Mouse (Mus musculus) heart, embryonic 13.5 days (tissue): Measurements from ENCODE around the gene Plekhm2. TPM values are rescaled to one million over a fixed set of nuclear protein-coding genes. Genes with fewer than 3 reads are reported as not detected.

Experiments
- ATAC-seq: fragments of 200-750 bp; cut with Nextera tagmentation; 2 replicates; pipeline ENCODE4 v1.8.0; 2017; ENCODE audit warnings: moderate TSS enrichment; ENCODE audit not compliant: insufficient number of reproducible peaks, low FRiP score, low TSS enrichment; ENCODE audit errors: extremely low read depth
- H3K27ac ChIP-seq: fragments of 300-500 bp; sonication (generic); replicated peaks from 2 replicates; pipeline ENCODE4 v1.5.1; 2015; ENCODE audit warnings: moderate library complexity, mild to moderate bottlenecking, inconsistent platforms
- H3K27me3 ChIP-seq: fragments of 300-500 bp; sonication (generic); replicated peaks from 2 replicates; pipeline ENCODE4 v1.6.1; 2015; ENCODE audit warnings: mild to moderate bottlenecking, inconsistent platforms
- H3K36me3 ChIP-seq: fragments of 300-500 bp; sonication (generic); 2 replicates; pipeline ENCODE4 v1.6.1; 2015; ENCODE audit warnings: mild to moderate bottlenecking, inconsistent platforms
- H3K4me1 ChIP-seq: fragments of 300-500 bp; sonication (generic); 2 replicates; pipeline ENCODE4 v1.6.1; 2015; ENCODE audit warnings: inconsistent platforms
- H3K4me2 ChIP-seq: fragments of 300-500 bp; sonication (generic); 2 replicates; pipeline ENCODE4 v1.6.1; 2015; ENCODE audit warnings: inconsistent platforms, mild to moderate bottlenecking, moderate library complexity
- H3K4me3 ChIP-seq: fragments of 300-500 bp; sonication (generic); 2 replicates; pipeline ENCODE4 v1.5.1; 2015; ENCODE audit warnings: moderate library complexity, mild to moderate bottlenecking, inconsistent platforms
- H3K9ac ChIP-seq: fragments of 300-500 bp; sonication (generic); 2 replicates; pipeline ENCODE4 v1.6.1; 2015; ENCODE audit warnings: inconsistent platforms, mild to moderate bottlenecking, moderate library complexity
- H3K9me3 ChIP-seq: fragments of 300-500 bp; sonication (generic); 2 replicates; pipeline ENCODE4 v1.6.1; 2016; ENCODE audit warnings: inconsistent platforms
- WGBS: fragments of 180-500 bp; shearing (Covaris S2); methylation state at CpG from one replicate; pipeline ENCODE4 v1.1.7; 2015; ENCODE audit warnings: mixed read lengths; 5-methylcytosine and 5-hydroxymethylcytosine counted together
- polyA plus RNA-seq: library from polyadenylated mRNA; unstranded; fragments of >200 nt; fragmentation: Nextera tagmentation; extraction: Ambion mirVana; gene quantifications from 2 replicates; pipeline ENCODE4 v1.2.1, GENCODE M21; 2015

Gene Plekhm2
- polyA plus RNA-seq, 1 experiment from 2014 or later = 4.9 TPM

DNA sequence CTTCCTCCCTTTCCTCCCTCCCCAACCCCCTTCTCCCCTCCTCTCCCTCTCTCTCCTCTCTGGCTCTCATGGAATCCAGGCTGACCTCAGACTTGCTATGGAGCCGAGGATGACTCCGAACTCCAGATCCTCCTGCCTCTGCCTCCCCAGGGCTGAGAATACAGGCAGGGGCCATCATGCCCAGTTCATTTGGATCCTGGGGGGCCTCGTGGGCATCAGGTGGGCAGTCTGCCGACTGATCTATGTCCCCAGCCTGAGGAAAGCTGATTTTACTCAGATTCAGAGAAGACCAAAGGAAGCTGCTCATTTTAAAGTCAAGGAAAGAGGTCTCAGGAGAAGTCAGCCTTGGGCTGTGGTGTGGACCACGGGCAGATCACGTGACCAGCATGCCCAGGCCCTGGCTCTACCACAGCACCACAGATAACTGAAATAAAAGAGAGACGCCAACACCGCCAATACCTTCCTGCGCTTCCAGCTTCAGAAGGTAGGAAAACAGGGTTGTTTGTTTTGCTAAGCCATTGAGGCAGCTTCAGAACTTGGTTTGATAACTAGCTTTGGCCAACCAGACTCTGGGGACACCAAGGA lies 45.3 kb downstream of the Plekhm2 start:
- H3K27me3 ChIP-seq = peaks cover 3% of the 10 kb centered on the region; the same call in 1 of the 2 replicates
- no peak overlapping the region for H3K4me3 ChIP-seq
- no peak overlapping the region for H3K27ac ChIP-seq
- no peak overlapping the region for H3K4me2 ChIP-seq
- peaks cover 32% of the 10 kb centered on the region for H3K4me1 ChIP-seq
- no peaks in the 10 kb centered on the region for H3K9me3 ChIP-seq
- no peak for ATAC-seq
- H3K9ac ChIP-seq = no peak overlapping the region
- 0 out of 2 replicates have a peak, but pooled peaks cover 5% of the 10 kb centered on the region for H3K36me3 ChIP-seq
- 79% methylated on average over 9 of the region's 9 CpGs for whole genome bisulfite sequencing

DNA sequence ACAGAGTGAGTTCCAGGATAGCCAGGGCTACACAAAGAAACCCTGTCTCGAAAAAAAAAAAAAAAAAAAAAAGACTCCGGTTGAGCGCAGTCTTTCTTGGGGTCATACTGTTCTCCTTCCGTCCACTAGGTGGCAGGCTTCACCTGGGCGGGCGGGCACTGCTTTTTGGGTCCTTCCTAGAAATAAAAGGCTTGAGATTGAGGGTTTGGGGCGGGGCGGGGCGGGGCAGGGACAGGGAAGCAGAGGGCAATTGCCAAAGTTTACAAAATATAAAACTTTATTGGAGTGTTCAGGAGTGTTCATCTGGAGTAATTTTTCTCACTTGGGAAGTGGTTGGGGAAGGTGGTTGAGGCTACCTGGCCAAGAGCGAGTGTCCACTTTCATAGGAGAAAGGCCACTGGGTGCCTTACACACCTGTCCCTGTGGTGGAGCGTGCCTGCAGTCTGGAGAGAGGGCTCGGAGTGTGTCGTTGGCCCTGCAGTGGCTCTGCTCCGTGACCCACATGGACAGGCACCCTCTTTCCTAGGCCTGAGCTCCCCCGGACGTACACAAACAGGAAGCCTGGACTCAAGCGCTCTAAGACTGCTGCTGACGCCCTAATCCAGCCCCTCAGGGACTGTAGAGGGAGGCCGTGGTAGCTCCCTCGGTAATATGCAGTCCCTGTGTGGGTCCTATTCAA lies 46.0 kb downstream of the Plekhm2 start, which contains the start of gene Tmem82:
Tmem82 (minus strand) TSS at position 69 of the 679 bp plus-strand sequence.
- peaks cover 3% of the 10 kb centered on the region; the same call in 1 of the 2 replicates for H3K27me3 ChIP-seq
- peak within 1 kb of the TSS; percentile 45 for H3K4me3 ChIP-seq
- no peak for ATAC-seq
- no peaks in the 10 kb centered on the region for H3K36me3 ChIP-seq
- peak within 1 kb of the TSS; percentile 76 for H3K9ac ChIP-seq
- no peaks in the 10 kb centered on the region for H3K9me3 ChIP-seq
- H3K27ac ChIP-seq = no peak within 1 kb of the TSS
- WGBS = 19% methylated on average over 20 of the region's 20 CpGs
- peaks cover 25% of the 10 kb centered on the region for H3K4me1 ChIP-seq
- H3K4me2 ChIP-seq = peak within 1 kb of the TSS; percentile 83

DNA sequence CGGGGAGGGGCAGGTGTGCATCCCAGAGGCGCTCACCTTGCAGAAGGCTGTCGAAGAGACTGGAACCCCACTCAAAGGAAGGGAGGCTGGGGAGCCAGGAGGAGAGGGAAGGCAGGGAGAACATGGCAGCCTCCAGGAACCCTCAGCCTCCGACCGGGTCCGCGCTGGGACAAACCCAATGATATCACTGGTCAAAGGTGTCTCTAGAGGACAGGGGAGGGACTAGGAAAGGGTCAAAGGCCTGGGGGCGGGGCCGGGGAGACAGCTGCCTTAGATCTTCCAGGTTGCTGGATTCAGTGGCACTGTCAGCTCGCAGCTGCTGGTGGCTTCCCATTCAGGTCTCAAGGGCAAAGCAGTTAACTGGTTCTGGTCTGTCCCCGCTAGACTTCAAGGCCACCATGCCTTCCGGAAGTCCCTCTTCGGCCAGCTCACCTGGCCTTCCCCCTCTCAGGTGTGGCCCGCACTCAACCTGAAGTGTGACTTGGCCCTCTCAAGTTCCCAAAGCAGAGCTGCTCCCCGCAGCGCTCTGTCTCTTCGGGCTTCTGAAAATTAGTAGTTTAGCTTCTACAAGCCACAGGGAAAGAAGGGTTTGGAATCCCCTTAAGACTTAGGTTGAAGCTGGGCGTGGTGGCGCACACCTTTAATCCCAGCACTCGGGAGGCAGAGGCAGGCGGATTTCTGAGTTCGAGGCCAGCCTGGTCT lies 46.7 kb downstream of the Plekhm2 start:
- H3K9me3 ChIP-seq = no peaks in the 10 kb centered on the region
- peaks cover 18% of the 10 kb centered on the region for H3K4me1 ChIP-seq
- no peak overlapping the region for H3K27ac ChIP-seq
- peaks cover 3% of the 10 kb centered on the region; the same call in 1 of the 2 replicates for H3K27me3 ChIP-seq
- no peaks in the 10 kb centered on the region for H3K36me3 ChIP-seq
- WGBS = 13% methylated on average over 22 of the region's 22 CpGs
- peak overlapping the region; percentile 45 for H3K4me3 ChIP-seq
- H3K4me2 ChIP-seq = peak overlapping the region; percentile 83
- H3K9ac ChIP-seq = peak overlapping the region; percentile 76
- ATAC-seq = no peak

DNA sequence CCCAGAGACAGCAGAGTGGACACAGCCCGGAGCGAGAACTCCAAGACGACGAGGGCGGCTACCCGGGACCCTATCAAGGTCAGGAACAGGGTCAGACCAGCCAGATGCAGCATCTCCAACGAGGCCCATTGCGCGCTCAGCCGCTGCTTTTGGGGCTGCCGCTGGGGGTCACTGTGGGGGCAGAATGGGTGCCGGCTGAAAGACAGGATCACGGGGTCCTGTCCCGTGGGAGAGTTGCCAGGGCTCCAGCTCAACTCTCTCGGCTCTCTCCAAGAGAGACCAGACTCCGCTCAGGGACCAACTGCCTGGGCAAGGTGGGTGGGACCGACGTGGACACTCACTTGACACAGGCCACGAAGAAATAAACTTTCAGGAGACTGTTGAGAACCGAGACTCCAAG lies 47.4 kb downstream of the Plekhm2 start:
- WGBS = 3% methylated on average over 20 of the region's 20 CpGs
- peaks cover 17% of the 10 kb centered on the region for H3K4me1 ChIP-seq
- H3K9ac ChIP-seq = peak overlapping the region; percentile 76
- H3K9me3 ChIP-seq = no peaks in the 10 kb centered on the region
- H3K27me3 ChIP-seq = peaks cover 3% of the 10 kb centered on the region; the same call in 1 of the 2 replicates
- peak; percentile 17; the same call in 1 of the 2 replicates for ATAC-seq
- H3K4me3 ChIP-seq = peak overlapping the region; percentile 45
- H3K36me3 ChIP-seq = no peaks in the 10 kb centered on the region
- H3K27ac ChIP-seq = no peak overlapping the region
- H3K4me2 ChIP-seq = peak overlapping the region; percentile 83

DNA sequence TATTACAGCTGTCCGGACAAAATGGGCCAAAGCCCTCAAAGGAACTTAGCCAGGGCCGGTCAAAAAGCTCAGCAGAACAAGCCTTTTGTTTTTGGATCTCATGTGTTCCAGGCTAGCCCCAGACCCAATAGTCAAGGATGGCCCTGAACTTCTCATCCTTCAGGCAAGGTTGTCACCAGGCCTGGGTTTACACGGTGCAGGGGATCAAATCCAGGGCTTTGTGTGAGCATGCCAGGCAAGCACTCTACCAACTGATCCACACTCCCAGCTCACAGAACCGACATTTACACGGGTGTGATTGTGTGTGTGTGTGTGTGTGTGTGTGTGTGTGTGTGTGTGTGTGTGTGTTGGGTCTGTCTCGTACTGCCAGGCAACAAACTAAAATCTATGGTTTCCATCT lies 47.9 kb downstream of the Plekhm2 start:
- Histone ChIP-seq H3K4me1 (peaks cover 17% of the 10 kb centered on the region), H3K9me3 (no peaks in the 10 kb centered on the region), H3K4me2 (no peak overlapping the region), H3K4me3 (no peak overlapping the region), H3K27me3 (peaks cover 3% of the 10 kb centered on the region; the same call in 1 of the 2 replicates), H3K36me3 (no peaks in the 10 kb centered on the region), H3K9ac (no peak overlapping the region), H3K27ac (no peak overlapping the region)
- no peak for ATAC-seq
- 77% methylated on average over 6 of the region's 6 CpGs for WGBS

DNA sequence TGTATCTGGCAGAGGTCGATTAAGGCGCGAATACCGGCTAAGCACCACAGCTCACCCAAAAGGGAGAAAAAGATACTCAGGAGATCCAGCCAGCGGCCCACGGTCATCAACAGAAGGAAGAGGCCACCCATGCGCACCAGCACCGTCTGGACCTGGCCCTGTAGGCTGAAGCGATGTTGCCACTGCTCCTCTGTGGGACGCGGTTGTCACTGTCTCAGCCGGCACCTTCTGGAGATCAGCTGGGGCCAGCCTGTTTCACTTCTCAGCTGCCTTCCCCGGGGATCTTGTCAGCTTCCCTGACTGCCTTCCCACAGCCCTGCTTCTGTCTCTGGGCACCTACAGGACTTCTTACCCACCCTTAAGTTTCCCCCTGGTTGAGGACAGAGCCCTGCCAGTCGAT lies 49.8 kb downstream of the Plekhm2 start:
- H3K9me3 ChIP-seq = no peaks in the 10 kb centered on the region
- H3K4me2 ChIP-seq = no peak overlapping the region
- H3K27me3 ChIP-seq = peaks cover 3% of the 10 kb centered on the region; the same call in 1 of the 2 replicates
- peaks cover 17% of the 10 kb centered on the region for H3K4me1 ChIP-seq
- H3K36me3 ChIP-seq = no peaks in the 10 kb centered on the region
- no peak overlapping the region for H3K9ac ChIP-seq
- H3K27ac ChIP-seq = no peak overlapping the region
- no peak overlapping the region for H3K4me3 ChIP-seq
- 70% methylated on average over 14 of the region's 14 CpGs for WGBS
- no peak for ATAC-seq

DNA sequence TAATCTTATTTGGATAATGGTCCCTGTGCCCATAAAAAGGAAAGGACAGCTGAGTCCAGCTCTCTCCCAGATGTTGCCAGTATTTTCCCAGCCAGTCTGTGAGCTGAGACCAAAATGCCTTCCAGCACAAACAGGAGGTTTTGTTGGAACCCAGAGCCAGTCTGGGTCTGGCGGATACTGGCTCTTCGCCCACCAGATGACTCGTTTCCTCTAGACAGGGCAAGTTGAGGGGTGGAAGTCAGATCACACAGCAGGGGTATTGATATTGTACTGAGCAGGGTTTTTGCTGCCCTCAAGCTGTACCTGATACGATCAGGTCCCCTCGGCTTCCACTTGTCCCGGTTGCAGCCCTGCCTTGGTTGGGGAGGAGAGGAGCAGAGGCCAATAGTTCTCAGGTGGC lies 55.2 kb downstream of the Plekhm2 start:
- no peaks in the 10 kb centered on the region for H3K36me3 ChIP-seq

DNA sequence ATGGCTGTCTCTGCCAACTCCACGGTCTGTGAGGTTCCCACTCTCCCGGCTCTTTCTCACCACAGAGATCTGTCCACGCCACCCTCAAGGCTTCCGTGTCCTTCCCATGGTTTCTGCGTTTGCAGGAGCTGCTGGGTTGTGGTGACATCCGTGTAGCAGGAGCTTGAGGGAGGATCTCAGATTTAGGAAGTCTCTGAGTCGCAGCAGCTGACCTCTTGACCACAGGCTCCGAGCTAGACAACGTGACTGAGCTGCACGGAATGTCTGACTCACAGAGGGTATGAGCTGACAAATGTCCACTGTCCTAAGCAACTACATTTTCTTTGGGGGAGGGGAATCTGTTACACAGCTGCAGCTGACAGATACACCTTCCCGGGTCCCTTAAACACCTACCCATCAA lies 58.8 kb downstream of the Plekhm2 start, which contains the start of gene Fblim1:
Fblim1 (minus strand) TSS at position 236 of the 400 bp plus-strand sequence.
- no peaks in the 10 kb centered on the region for H3K36me3 ChIP-seq
- no peak within 1 kb of the TSS for H3K9ac ChIP-seq
- no peak within 1 kb of the TSS for H3K4me3 ChIP-seq
- no peaks in the 10 kb centered on the region for H3K27me3 ChIP-seq
- no peak for ATAC-seq
- no peak within 1 kb of the TSS for H3K4me2 ChIP-seq
- peaks cover 47% of the 10 kb centered on the region for H3K4me1 ChIP-seq
- H3K9me3 ChIP-seq = peaks cover 7% of the 10 kb centered on the region; the same call in 1 of the 2 replicates
- 0 out of 2 replicates have a peak within 1 kb of the TSS, but pooled peaks have one; percentile 75 for H3K27ac ChIP-seq
- 63% methylated on average over 11 of the region's 11 CpGs for WGBS

More for the DNA sequence above, 55.2 kb downstream of the Plekhm2 start:
- no peaks in the 10 kb centered on the region for H3K27me3 ChIP-seq
- H3K9me3 ChIP-seq = peaks cover 7% of the 10 kb centered on the region; the same call in 1 of the 2 replicates
- peaks cover 10% of the 10 kb centered on the region for H3K4me1 ChIP-seq
- peak overlapping the region; percentile 40 for H3K27ac ChIP-seq
- ATAC-seq = peak; percentile 20; the same call in 1 of the 2 replicates
- no peak overlapping the region for H3K4me3 ChIP-seq
- WGBS = 62% methylated on average over 6 of the region's 6 CpGs
- H3K9ac ChIP-seq = no peak overlapping the region
- H3K4me2 ChIP-seq = no peak overlapping the region

DNA sequence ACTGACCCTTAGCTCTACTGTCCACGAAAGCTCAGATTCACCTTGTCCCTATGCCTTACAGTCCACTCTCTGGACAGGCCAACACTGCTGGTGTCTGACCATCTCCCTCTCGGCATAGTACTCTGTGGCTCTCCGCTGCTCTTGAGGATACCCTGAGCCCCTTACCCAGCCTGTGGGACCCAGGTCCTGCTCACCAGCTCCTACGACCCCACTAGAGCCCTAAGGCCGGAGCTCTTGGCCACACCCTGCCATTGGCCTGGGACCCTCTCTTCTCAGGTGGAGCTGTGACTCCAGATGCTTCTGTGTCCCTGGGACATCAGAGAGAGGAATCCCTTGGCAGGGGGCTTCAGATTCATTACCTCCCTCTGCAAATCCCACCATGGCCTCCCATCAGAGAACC lies 59.3 kb downstream of the Plekhm2 start:
- Histone ChIP-seq H3K9me3 (peaks cover 7% of the 10 kb centered on the region; the same call in 1 of the 2 replicates), H3K9ac (no peak overlapping the region), H3K36me3 (no peaks in the 10 kb centered on the region), H3K4me3 (no peak overlapping the region), H3K4me1 (peaks cover 52% of the 10 kb centered on the region), H3K27ac (0 out of 2 replicates have a peak overlapping the region, but pooled peaks have one; percentile 6), H3K4me2 (no peak overlapping the region), H3K27me3 (no peaks in the 10 kb centered on the region)
- no peak for ATAC-seq
- WGBS = 88% methylated on average over 5 of the region's 5 CpGs

DNA sequence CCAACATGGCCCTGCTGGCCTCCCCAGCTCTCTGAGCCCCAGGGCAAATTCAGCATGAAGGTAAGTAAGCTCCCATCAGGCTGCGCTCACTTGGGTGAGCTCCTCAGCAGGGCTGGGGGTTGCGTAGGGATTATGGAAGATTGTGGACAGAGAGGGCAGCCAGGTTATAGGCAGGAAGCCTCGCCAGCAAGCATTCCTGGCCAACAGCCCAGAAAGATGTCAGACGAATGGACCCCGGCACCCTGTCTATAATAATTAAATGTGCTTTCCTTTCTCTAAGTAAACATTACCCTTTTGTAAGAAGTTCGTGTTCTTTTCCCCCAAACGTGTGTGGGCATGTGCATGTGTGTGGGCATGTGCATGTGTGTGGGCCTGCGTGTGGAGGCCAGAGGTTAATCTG lies 60.2 kb downstream of the Plekhm2 start:
- Histone ChIP-seq H3K4me2 (no peak overlapping the region), H3K4me3 (no peak overlapping the region), H3K27ac (peak overlapping the region; percentile 75), H3K36me3 (no peaks in the 10 kb centered on the region), H3K27me3 (no peaks in the 10 kb centered on the region), H3K9me3 (peaks cover 7% of the 10 kb centered on the region; the same call in 1 of the 2 replicates), H3K9ac (peak overlapping the region; percentile 34; the same call in 1 of the 2 replicates), H3K4me1 (peaks cover 58% of the 10 kb centered on the region)
- ATAC-seq = no peak
- 39% methylated on average over 8 of the region's 8 CpGs for WGBS

DNA sequence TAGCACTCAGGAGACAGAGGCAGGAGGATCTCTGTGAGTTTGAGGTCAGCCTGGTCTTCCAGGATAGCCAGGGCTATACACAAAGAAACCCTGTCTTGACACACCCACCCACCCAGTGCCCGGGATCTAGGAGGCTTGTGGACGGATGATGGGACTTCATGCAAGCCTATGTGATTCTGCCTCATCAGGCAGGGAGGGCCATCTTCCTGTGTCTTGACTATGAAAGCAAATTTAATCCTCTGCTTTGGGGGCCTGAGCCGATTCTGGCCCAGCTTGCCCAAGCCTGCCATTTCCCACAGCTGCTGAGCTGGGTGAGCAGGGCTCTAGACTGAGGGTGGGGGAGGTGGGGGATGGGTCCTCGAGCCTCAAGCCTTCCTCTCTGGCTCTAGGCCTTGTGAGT lies 60.8 kb downstream of the Plekhm2 start:
- no peak for ATAC-seq
- no peaks in the 10 kb centered on the region for H3K27me3 ChIP-seq
- peak overlapping the region; percentile 75 for H3K27ac ChIP-seq
- no peak overlapping the region for H3K4me3 ChIP-seq
- WGBS = 65% methylated on average over 4 of the region's 4 CpGs
- H3K9me3 ChIP-seq = peaks cover 7% of the 10 kb centered on the region; the same call in 1 of the 2 replicates
- no peaks in the 10 kb centered on the region for H3K36me3 ChIP-seq
- no peak overlapping the region for H3K4me2 ChIP-seq
- peaks cover 59% of the 10 kb centered on the region for H3K4me1 ChIP-seq
- peak overlapping the region; percentile 34; the same call in 1 of the 2 replicates for H3K9ac ChIP-seq
